Mouse (Mus musculus): ENCODE data around the gene Pou2f1.
A peak's percentile ranks its signal among the peaks of the same experiment; 100 is the strongest.

The Pou2f1 gene

GRCm38 (mm10) chr1:166002520-166003155 lies at the start of gene Pou2f1:
Gene Pou2f1, minus strand, starts transcription at chr1:166002678.
- peak; percentile 99 for DNase-seq (ENCODE audit: low spot score)

GRCm38 (mm10) chr1:166049046-166049827 lies 46.8 kb upstream of the Pou2f1 start:
- DNase-seq (ENCODE audit: low spot score) = peak; percentile 80

DNA sequence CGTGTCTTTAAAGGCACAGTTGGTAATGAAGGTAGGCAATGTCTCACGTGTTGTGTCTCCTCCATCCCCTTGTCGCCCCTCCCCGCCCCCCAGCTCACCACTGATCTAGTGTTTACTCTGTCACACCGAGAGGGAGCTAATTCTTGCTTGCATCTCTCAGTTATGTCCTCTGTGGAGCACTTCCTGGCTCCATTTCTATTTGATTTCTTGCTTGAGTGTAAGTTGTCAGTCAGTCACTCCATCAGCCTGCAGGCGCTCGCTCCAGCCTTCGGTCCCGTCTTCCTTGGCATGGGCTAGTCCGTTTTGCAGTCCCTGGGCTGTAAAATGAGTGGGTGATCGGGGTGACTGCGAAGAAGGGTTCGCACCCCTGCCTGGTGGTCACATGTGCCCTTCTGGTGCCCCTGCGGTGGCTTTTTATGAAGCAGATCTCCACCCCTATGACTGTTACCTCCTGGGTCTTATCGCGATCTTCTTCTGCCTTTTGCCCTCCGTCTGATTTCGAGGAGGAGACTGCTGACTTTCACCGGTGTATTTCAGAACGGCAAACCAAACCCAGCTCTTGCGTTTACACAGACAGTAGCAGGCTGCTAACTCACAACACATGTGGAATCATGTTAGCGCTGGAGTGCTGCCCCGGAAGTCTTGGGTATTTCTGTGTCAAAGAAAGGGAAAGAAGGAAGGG lies 45.9 kb upstream of the Pou2f1 start:
- peak; percentile 69 for DNase-seq (ENCODE audit: low spot score)

DNA sequence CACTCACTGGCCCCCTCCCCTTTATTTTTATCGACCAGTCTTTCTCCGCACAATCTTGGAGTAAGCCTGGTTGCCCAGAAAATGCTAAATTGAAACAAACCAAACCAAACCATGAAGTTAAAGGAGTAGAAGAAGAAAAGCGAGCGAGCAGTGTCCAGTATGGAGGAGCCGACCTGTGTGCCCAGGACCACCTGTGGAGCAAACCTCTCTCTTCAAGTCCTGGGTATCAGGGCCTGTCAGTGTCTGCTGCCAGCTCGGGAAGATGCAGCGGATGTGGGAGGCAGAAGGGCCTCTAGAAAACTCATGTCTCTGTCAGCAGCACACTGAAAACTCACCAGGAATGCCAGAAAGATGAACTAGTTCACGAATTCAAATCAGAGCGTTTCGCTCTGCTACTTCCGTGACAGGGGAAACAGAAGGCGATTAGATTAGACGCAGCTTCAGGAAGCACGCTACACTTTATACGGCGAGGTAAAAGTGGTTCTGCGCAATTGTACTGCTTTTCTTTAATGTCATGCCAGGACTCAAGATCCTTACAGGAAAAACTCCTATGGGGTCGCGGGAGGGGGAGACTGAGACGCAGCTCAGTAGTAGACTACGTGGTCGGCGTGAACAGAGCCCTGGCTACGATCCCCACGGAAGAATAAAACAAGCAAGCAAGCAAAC lies 45.2 kb upstream of the Pou2f1 start:
- peak; percentile 62 for DNase-seq (ENCODE audit: low spot score)

DNA sequence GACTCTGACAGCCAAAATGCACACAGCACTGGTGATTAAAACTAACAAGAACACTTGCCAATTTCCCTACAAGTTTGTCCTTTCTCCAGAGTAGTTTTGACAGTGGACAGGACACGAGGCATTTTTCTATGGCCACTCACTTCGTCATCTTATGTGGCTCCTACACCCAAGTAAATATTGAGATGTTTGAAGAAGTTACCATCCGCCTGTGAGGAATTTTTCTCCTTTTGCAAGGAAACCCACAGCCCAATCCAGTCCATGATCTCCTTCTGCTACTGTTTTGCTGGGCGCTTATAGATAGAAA lies 43.4 kb upstream of the Pou2f1 start:
- DNase-seq (ENCODE audit: low spot score) = no peak

DNA sequence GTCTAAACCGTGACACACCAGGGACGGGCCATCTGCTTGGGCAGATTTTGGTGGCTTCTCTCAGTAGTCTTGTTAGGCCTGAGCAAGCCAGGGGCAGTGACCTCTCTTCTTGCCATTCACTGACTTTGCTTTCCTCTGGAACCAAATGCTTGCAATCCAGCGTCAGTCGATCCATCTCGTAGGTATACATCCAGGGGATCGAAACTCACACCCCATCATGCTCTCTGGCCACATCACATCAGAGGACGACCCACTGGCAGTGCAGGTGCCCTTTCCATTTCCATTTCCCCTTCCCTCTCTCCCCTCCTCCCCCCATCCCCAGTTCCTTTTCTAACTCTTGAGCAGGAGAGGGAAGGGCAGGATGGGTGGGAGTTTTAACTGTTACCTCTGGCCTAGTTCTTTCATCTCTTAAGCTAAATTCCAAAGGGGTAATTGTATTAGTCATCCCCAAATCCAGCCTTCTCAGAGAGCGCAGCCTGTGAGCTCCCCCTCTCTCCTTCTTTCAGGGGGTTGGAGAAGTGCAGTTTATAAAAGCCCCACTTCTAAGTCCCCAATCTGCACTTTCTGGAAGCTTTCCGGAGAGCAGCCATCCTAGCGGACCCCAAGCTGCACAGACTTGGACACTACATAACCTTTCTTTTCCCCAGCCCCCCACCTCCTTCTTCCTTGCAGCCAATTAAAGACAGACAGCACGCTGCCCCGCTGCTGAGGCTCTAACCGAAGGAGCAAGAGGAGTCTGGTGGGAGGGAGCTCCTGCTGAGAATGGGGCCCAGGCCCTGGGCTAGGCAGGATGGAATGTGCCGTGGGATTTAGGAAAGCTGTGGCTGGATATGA lies 42.8 kb upstream of the Pou2f1 start:
- peak; percentile 70 for DNase-seq (ENCODE audit: low spot score)

- DNase-seq (ENCODE audit: low spot score) = peak; percentile 42
Observed at GRCm38 (mm10) chr1:166043451-166044149, 41.1 kb upstream of the Pou2f1 start.

DNA sequence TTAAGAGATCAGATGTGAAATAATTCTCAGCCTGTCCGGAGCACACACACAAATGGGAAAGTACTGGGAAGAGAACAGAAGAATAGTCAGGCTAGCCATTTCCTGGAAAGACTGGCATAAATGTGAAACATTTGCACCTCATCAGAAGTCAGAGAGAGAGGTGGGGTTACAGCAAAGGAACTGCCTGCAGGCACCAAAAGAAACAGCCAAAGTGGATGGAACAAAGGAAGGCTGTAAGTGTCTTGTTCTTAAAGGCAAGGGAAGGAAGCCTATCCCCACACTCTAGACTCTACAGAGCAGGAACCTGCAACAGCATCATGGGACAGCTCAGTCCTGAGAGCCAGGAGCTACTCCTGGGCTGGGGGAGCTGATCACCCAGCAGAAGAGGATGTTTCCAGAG lies 39.0 kb upstream of the Pou2f1 start:
- no peak for DNase-seq (ENCODE audit: low spot score)

DNA sequence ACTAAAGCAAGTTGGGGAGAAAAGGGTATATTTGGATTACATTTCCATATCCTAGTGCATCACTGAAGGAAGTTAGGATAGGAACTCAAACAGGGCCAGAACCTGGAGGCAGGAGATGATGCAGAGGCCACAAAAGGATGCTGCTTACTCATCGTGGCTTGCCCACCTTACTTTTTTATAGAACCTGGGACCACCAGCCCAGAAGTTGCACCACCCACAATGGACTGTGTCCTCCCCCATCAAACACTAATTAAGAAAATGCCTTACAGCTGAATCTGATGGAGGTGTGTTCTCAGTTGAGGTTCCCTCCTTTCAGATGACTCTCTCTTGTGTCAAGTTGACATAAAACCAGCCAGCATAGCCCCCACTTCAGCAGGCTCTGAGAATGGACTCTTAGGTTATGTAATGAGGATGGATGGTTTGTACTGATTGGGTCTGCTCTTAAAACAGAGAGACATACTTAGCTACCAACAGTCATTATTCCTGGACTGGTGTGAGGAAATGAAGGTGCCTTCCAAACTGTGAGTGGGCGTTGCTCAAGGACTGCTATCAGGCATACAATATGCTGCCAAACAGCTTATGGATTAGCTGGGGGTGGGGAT lies 36.4 kb upstream of the Pou2f1 start:
- DNase-seq (ENCODE audit: low spot score) = no peak

- no peak for DNase-seq (ENCODE audit: low spot score)
Observed at GRCm38 (mm10) chr1:166035045-166035444, 32.6 kb upstream of the Pou2f1 start.

DNA sequence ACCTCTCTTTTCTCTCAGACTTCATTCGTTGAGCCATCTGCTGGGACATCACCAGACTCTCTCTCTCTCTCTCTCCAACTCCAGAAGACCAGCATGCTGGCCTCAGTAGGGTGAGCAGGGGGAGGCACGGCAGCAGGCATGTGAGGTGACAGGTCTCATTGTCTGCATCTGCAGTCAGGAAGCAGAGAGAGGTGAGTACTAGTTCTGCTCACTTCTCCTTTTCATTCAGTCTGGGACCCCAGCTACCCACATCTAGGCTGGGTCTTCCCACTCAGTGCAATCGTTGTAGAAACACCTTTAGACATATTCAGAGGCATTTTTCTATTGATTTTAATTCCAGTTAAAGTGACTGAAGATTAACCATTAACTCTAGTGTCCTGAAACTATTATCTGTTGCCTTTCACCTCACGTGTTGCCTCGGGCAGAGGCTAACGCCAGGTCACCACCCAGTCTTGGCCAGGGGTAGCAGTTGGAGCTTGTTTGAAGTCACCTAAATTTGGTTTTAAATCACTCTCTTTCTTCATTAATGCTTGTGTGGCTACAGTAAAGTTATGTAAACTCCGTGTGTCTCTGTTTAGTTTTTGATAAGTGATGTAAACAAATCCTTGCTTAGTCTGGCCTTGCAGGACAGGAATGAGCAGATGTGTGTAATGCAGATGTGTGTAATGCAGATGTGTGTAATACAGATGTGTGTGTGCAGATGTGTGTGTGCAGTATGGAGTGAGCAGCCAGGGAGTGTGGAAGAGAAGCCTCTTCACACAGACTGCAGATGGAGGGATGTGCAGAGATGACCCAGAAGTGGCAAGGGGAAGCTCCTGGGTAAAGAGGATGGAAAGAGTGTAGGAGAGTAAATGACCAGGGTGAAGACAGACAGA lies 29.4 kb upstream of the Pou2f1 start:
- no peak for DNase-seq (ENCODE audit: low spot score)

- peak; percentile 60 for DNase-seq (ENCODE audit: low spot score)
Observed at GRCm38 (mm10) chr1:166023981-166024380, 21.5 kb upstream of the Pou2f1 start.

- DNase-seq (ENCODE audit: low spot score) = no peak
Observed at GRCm38 (mm10) chr1:166017203-166017602, 14.7 kb upstream of the Pou2f1 start.

- DNase-seq (ENCODE audit: low spot score) = no peak
Observed at GRCm38 (mm10) chr1:166016306-166016705, 13.8 kb upstream of the Pou2f1 start.

- DNase-seq (ENCODE audit: low spot score) = no peak
Observed at GRCm38 (mm10) chr1:166014530-166014929, 12.1 kb upstream of the Pou2f1 start.

DNA sequence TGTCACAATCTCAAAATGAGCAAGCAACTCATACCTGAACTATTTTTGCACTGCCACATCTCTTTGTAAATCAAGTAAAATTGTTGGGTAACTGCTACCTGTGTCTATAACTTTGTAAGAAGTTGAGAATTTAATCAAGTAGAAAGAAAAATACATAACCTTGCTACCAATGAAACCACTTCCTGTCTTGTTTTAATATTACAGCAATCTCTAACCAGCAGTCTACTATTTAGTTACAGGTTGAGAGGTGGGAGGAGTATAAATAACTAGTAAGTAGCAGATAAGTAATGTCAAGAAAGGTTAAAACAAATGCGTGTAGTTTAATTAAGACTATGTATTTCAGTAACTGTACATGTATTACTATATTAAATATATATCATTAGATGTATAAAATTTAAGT lies 7.6 kb upstream of the Pou2f1 start:
- DNase-seq (ENCODE audit: low spot score) = no peak

GRCm38 (mm10) chr1:166008634-166009350 lies 6.3 kb upstream of the Pou2f1 start:
- DNase-seq (ENCODE audit: low spot score) = no peak

DNA sequence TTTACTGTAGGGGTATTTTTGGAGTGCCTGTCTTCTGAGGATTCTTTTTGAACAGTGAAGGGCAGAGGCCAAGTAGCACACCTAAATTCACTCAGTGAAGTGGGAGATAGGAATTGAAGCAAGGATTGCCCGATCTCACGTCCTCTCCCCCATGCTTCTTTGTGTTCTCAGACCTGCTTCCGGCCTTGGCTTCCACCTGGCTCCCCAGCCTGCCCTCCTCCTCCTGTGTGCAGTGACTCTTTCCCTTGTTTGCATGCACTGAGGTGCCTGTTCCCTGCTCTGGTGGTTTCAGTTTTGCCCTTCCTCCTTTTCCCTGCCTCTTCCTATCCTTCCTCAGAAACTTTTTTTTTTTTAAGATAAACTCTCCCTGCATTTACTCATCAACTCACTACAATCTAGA lies 4.5 kb upstream of the Pou2f1 start:
- DNase-seq (ENCODE audit: low spot score) = no peak
